Mouse (Mus musculus): ENCODE measurements around the gene Rpia.

GRCm38 (mm10) chr6:70797581-70798251, 5.7 kb upstream of the Rpia start:
- TF ChIP-seq GATA1 (IDR thresholded peaks at IDR 0.05; ENCODE audit: borderline replicate concordance, low read length) (no peak), FLI1 (IDR thresholded peaks at IDR 0.05; ENCODE audit: low read length) (no peak)

All from megakaryocyte, embryonic 14.5 days (primary cell).